Mouse (Mus musculus) naive thymus-derived CD4-positive, alpha-beta T cell, adult 5 months (primary cell): ENCODE measurements around the gene Tppp. TPM values are rescaled to one million over a fixed set of nuclear protein-coding genes. Genes with fewer than 3 reads are reported as not detected.

Source experiments
- polyA plus RNA-seq: library from polyadenylated mRNA; unstranded; fragments of 100-300 nt; shearing (Covaris generic); gene quantifications from one replicate; pipeline ENCODE4 v1.2.1, GENCODE M21; 2017

Tppp gene
- 0.31 TPM for polyA plus RNA-seq

GRCm38 (mm10) chr13:74008948-74009718 is at the start of gene Tppp:
Gene Tppp (plus strand): TSS chr13:74009407.

GRCm38 (mm10) chr13:73963551-73963950 is 45.7 kb upstream of the Tppp start, which contains the start of gene Zdhhc11:
Gene Zdhhc11 (plus strand): TSS chr13:73963851.

DNA sequence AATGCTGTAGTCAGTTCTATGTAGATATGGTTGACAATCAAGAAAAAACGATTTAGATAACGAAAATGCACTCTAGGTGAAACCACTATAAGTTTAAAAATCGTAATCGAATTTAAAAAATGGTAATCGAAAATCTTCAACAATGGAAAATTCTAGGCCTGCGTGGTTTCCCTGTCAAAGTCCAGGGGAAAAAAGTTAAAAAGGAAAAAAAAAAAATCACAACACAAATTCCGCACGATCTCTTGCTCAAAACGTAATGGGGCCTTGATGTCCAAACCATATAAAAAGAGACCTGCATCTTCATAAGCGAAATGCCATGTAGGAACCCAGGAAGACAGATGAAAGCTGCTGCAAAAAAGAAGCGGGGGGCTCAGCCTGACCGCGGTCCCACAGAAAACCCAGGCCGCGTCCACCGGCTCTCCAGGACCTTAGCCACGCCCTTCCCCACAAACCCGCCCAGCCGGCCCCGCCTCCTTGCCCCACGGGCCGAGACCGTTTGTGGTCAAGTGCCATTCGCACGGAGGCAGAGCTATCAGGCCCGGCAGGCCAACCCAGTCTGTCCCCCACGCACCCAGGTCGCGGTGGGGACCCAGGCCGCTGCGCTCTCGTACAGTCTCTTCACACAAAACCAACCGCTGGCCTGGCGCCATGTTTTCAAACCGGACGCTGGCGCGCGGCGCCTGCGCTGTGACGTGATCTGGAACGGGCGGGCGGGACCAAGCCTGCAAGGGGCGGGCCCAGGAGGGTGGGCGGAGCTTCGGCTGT is 52.6 kb downstream of the Tppp start, which contains the start of gene Cep72:
Gene Cep72 (minus strand): TSS at position 687 of the 765 bp plus-strand sequence.

Other genes with a start within 250 kb of the Tppp start
- gene Nkd2, start 161.8 kb upstream of the Tppp start, polyA plus RNA-seq: 0.14 TPM
- gene Trip13, start 71.6 kb upstream of the Tppp start, polyA plus RNA-seq: 0.40 TPM
- 63.4 TPM for gene Brd9, start 71.6 kb upstream of the Tppp start, polyA plus RNA-seq
- not detected for gene Zdhhc11, start 45.6 kb upstream of the Tppp start, polyA plus RNA-seq
- 7.5 TPM for gene Cep72, start 52.9 kb downstream of the Tppp start, polyA plus RNA-seq
- gene Slc9a3, start 112.0 kb downstream of the Tppp start, polyA plus RNA-seq: not detected
- gene Exoc3, start 199.3 kb downstream of the Tppp start, polyA plus RNA-seq: 71.0 TPM